Mouse (Mus musculus) midbrain, embryonic 16.5 days (tissue): ENCODE results near the gene Krt90. TPM values are rescaled to one million over a fixed set of nuclear protein-coding genes. Genes with fewer than 3 reads are reported as not detected.
"Not testable (repeated sequence)": the region's sequence is repeated elsewhere in the genome, so short reads cannot be mapped to it uniquely, and the experiment has no call there.

ENCODE experiments used
- ATAC-seq: fragments of 200-750 bp; cut with Nextera tagmentation; 2 replicates; pipeline ENCODE4 v1.8.0; 2017; ENCODE audit warnings: moderate TSS enrichment
- H3K27ac ChIP-seq: fragments of 300-500 bp; sonication (generic); 2 replicates; pipeline ENCODE4 v1.5.1; 2014; ENCODE audit warnings: mild to moderate bottlenecking, low read length, mixed read lengths
- H3K27me3 ChIP-seq: fragments of 300-500 bp; sonication (generic); 2 replicates; pipeline ENCODE4 v1.6.1; 2014; ENCODE audit warnings: low read depth, low read length, mixed read lengths; ENCODE audit not compliant: control insufficient read depth, insufficient read depth
- H3K36me3 ChIP-seq: fragments of 300-500 bp; sonication (generic); 2 replicates; pipeline ENCODE4 v1.6.1; 2014; ENCODE audit warnings: mild to moderate bottlenecking, low read length, moderate library complexity, mixed read lengths; ENCODE audit not compliant: control insufficient read depth, insufficient read depth
- H3K4me1 ChIP-seq: fragments of 300-500 bp; sonication (generic); 2 replicates; pipeline ENCODE4 v1.6.1; 2014; ENCODE audit warnings: mild to moderate bottlenecking, low read length, mixed read lengths; ENCODE audit not compliant: control insufficient read depth, insufficient read depth
- H3K4me2 ChIP-seq: fragments of 300-500 bp; sonication (generic); 2 replicates; pipeline ENCODE4 v1.6.1; 2014; ENCODE audit warnings: mild to moderate bottlenecking, low read length, mixed read lengths
- H3K4me3 ChIP-seq: fragments of 300-500 bp; sonication (generic); 2 replicates; pipeline ENCODE4 v1.5.1; 2014; ENCODE audit warnings: low read depth, mild to moderate bottlenecking, low read length, moderate library complexity, mixed read lengths
- H3K9ac ChIP-seq: fragments of 300-500 bp; sonication (generic); 2 replicates; pipeline ENCODE4 v1.6.1; 2014; ENCODE audit warnings: low read depth, low read length, mixed read lengths
- H3K9me3 ChIP-seq: fragments of 300-500 bp; sonication (generic); replicated peaks from 2 replicates; pipeline ENCODE4 v1.6.1; 2014; ENCODE audit warnings: mild to moderate bottlenecking, low read length, mixed read lengths; ENCODE audit not compliant: control insufficient read depth, poor library complexity, severe bottlenecking
- WGBS: fragments of 180-500 bp; shearing (Covaris S2); extraction: QIAGEN DNeasy Blood & Tissue Kit; methylation state at CpG from one replicate; pipeline ENCODE4 v1.1.7; 2014; 5-methylcytosine and 5-hydroxymethylcytosine counted together
- polyA plus RNA-seq: library from polyadenylated mRNA; unstranded; fragments of >200 nt; fragmentation: Nextera tagmentation; extraction: Ambion mirVana; gene quantifications from 2 replicates; pipeline ENCODE4 v1.2.1, GENCODE M21; 2015

The Krt90 gene
- polyA plus RNA-seq, 1 experiment from 2014 or later: 0.19 TPM

- H3K9me3 ChIP-seq: no peaks in the 10 kb centered on the region
- no peak for ATAC-seq
- no peaks in the 10 kb centered on the region for H3K4me1 ChIP-seq
- H3K27me3 ChIP-seq: no peaks in the 10 kb centered on the region
- no peak overlapping the region for H3K27ac ChIP-seq
- no peaks in the 10 kb centered on the region for H3K36me3 ChIP-seq
- no peak overlapping the region for H3K9ac ChIP-seq
- WGBS: 69% methylated on average over 9 of the region's 9 CpGs
- H3K4me2 ChIP-seq: no peak overlapping the region
- H3K4me3 ChIP-seq: no peak overlapping the region
These were observed 26.5 kb downstream of the Krt90 start for GRCm38 (mm10) chr15:101536054-101536850.

- H3K9ac ChIP-seq: no peak within 1 kb of the TSS
- no peaks in the 10 kb centered on the region for H3K36me3 ChIP-seq
- no peaks in the 10 kb centered on the region for H3K27me3 ChIP-seq
- H3K4me3 ChIP-seq: no peak within 1 kb of the TSS
- H3K4me1 ChIP-seq: no peaks in the 10 kb centered on the region
- WGBS: 87% methylated on average over 7 of the region's 7 CpGs
- H3K9me3 ChIP-seq: no peaks in the 10 kb centered on the region
- no peak within 1 kb of the TSS for H3K27ac ChIP-seq
- no peak for ATAC-seq
- no peak within 1 kb of the TSS for H3K4me2 ChIP-seq
These were observed 30.0 kb downstream of the Krt90 start, which contains the start of gene Krt84 for GRCm38 (mm10) chr15:101532720-101533119. TSS of gene Krt84 (minus strand) at chr15:101532820.

- Histone ChIP-seq H3K4me3 (no peak overlapping the region), H3K4me1 (no peaks in the 10 kb centered on the region), H3K27ac (no peak overlapping the region), H3K9ac (no peak overlapping the region), H3K27me3 (0 out of 2 replicates have a peak, but pooled peaks cover 2% of the 10 kb centered on the region), H3K9me3 (no peaks in the 10 kb centered on the region), H3K36me3 (no peaks in the 10 kb centered on the region), H3K4me2 (no peak overlapping the region)
- 76% methylated on average over 4 of the region's 4 CpGs for WGBS
- no peak for ATAC-seq
These were observed 40.1 kb downstream of the Krt90 start for GRCm38 (mm10) chr15:101522556-101523232.

- 9% methylated on average over 2 of the region's 2 CpGs for WGBS
- no peak overlapping the region for H3K4me3 ChIP-seq
- no peaks in the 10 kb centered on the region for H3K9me3 ChIP-seq
- H3K4me2 ChIP-seq: no peak overlapping the region
- H3K27ac ChIP-seq: no peak overlapping the region
- H3K36me3 ChIP-seq: no peaks in the 10 kb centered on the region
- no peaks in the 10 kb centered on the region for H3K4me1 ChIP-seq
- ATAC-seq: no peak
- no peak overlapping the region for H3K9ac ChIP-seq
- 0 out of 2 replicates have a peak, but pooled peaks cover 2% of the 10 kb centered on the region for H3K27me3 ChIP-seq
These were observed 43.0 kb downstream of the Krt90 start for GRCm38 (mm10) chr15:101519792-101520191.

GRCm38 (mm10) chr15:101517161-101517560 lies 45.6 kb downstream of the Krt90 start, which contains the start of gene Gm49425:
TSS of gene Gm49425 (minus strand) at chr15:101517261.
- H3K4me1 ChIP-seq, H3K9me3 ChIP-seq, H3K9ac ChIP-seq, H3K4me3 ChIP-seq, H3K36me3 ChIP-seq, H3K27me3 ChIP-seq, ATAC-seq, H3K27ac ChIP-seq, H3K4me2 ChIP-seq: not testable (repeated sequence)
- 81% methylated on average over 2 of the region's 2 CpGs for WGBS

- H3K9me3 ChIP-seq: no peaks in the 10 kb centered on the region
- no peak overlapping the region for H3K9ac ChIP-seq
- H3K4me3 ChIP-seq: no peak overlapping the region
- 91% methylated on average over 9 of the region's 9 CpGs for WGBS
- H3K27ac ChIP-seq: no peak overlapping the region
- no peak overlapping the region for H3K4me2 ChIP-seq
- no peak for ATAC-seq
- H3K36me3 ChIP-seq: no peaks in the 10 kb centered on the region
- H3K27me3 ChIP-seq: no peaks in the 10 kb centered on the region; the same call in 1 of the 2 replicates
- H3K4me1 ChIP-seq: no peaks in the 10 kb centered on the region
These were observed 54.5 kb downstream of the Krt90 start for GRCm38 (mm10) chr15:101508247-101508646.

GRCm38 (mm10) chr15:101506896-101507758 lies 55.6 kb downstream of the Krt90 start:
- ATAC-seq: no peak

More at GRCm38 (mm10) chr15:101506896-101507758, 55.6 kb downstream of the Krt90 start:
- WGBS: 59% methylated on average over 14 of the region's 14 CpGs
- no peaks in the 10 kb centered on the region; the same call in 1 of the 2 replicates for H3K27me3 ChIP-seq
- H3K4me2 ChIP-seq: no peak overlapping the region
- no peaks in the 10 kb centered on the region for H3K9me3 ChIP-seq
- H3K27ac ChIP-seq: no peak overlapping the region
- no peaks in the 10 kb centered on the region for H3K36me3 ChIP-seq
- no peak overlapping the region for H3K4me3 ChIP-seq
- no peaks in the 10 kb centered on the region for H3K4me1 ChIP-seq
- H3K9ac ChIP-seq: no peak overlapping the region
